Mouse (Mus musculus): ENCODE data around the gene Cdkl1.

The Cdkl1 gene

GRCm38 (mm10) chr12:69783247-69784025, 7.6 kb downstream of the Cdkl1 start:
- no peak for DNase-seq (ENCODE audit: low read depth, low spot score)

GRCm38 (mm10) chr12:69781935-69782650, 9.0 kb downstream of the Cdkl1 start:
- no peak for DNase-seq (ENCODE audit: low read depth, low spot score)

- no peak for DNase-seq (ENCODE audit: low read depth, low spot score)
Measured at GRCm38 (mm10) chr12:69781480-69781879, 9.6 kb downstream of the Cdkl1 start.

GRCm38 (mm10) chr12:69777957-69778356, 13.1 kb downstream of the Cdkl1 start:
- DNase-seq (ENCODE audit: low read depth, low spot score), result no peak

- DNase-seq (ENCODE audit: low read depth, low spot score), result no peak
Measured at GRCm38 (mm10) chr12:69777341-69777730, 13.7 kb downstream of the Cdkl1 start.

GRCm38 (mm10) chr12:69776607-69777340, 14.3 kb downstream of the Cdkl1 start:
- DNase-seq (ENCODE audit: low read depth, low spot score), result no peak

GRCm38 (mm10) chr12:69768841-69769240, 22.2 kb downstream of the Cdkl1 start:
- DNase-seq (ENCODE audit: low read depth, low spot score), result no peak

- DNase-seq (ENCODE audit: low read depth, low spot score), result no peak
Measured at GRCm38 (mm10) chr12:69767476-69768258, 23.4 kb downstream of the Cdkl1 start.

- no peak for DNase-seq (ENCODE audit: low read depth, low spot score)
Measured at GRCm38 (mm10) chr12:69766185-69766904, 24.7 kb downstream of the Cdkl1 start.

GRCm38 (mm10) chr12:69765543-69765942, 25.5 kb downstream of the Cdkl1 start:
- no peak for DNase-seq (ENCODE audit: low read depth, low spot score)

GRCm38 (mm10) chr12:69761603-69762002, 29.5 kb downstream of the Cdkl1 start:
- DNase-seq (ENCODE audit: low read depth, low spot score), result no peak

- DNase-seq (ENCODE audit: low read depth, low spot score), result peak; percentile 45
Measured at GRCm38 (mm10) chr12:69760743-69761406, 30.2 kb downstream of the Cdkl1 start.

GRCm38 (mm10) chr12:69760014-69760413, 31.1 kb downstream of the Cdkl1 start:
- DNase-seq (ENCODE audit: low read depth, low spot score), result no peak

GRCm38 (mm10) chr12:69759267-69759885, 31.7 kb downstream of the Cdkl1 start:
- DNase-seq (ENCODE audit: low read depth, low spot score), result no peak

GRCm38 (mm10) chr12:69758221-69759185, 32.6 kb downstream of the Cdkl1 start:
- DNase-seq (ENCODE audit: low read depth, low spot score), result no peak

GRCm38 (mm10) chr12:69757418-69758141, 33.5 kb downstream of the Cdkl1 start:
- DNase-seq (ENCODE audit: low read depth, low spot score), result peak; percentile 96

- DNase-seq (ENCODE audit: low read depth, low spot score), result no peak
Measured at GRCm38 (mm10) chr12:69756015-69756414, 35.1 kb downstream of the Cdkl1 start.

GRCm38 (mm10) chr12:69753936-69754335, 37.1 kb downstream of the Cdkl1 start:
- no peak for DNase-seq (ENCODE audit: low read depth, low spot score)

All from brain, adult 2 months (tissue).